Mouse (Mus musculus): Measurements from ENCODE around the gene Myom3.

DNA sequence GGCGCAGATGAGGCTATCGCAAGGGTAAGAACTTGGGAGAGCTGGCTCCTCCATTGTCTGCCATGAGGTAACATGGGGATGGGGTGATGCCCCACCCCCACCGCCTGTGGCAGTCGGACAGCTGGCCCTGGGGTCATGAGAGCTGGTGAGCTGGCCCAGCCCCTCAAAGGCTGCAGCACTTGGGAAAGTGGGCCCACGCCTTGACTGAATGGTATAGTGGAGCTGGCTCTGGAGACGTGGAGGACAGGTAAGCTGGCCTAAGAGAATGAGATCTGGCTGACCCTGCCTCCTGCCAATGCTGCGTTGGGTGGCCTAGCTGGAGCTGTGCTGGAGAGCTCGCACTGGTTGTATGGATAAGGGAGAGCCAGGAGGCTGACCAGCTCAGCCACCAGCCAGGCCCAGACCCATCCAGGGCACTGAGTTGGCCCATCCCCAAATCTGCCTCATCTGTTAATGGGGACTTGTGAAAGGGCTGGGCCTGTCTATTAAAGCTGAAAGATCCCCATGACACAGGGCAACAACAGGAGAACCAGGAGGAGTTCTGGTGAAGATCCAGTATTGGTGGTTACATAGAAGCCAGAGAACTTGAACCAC is 74.7 kb downstream of the Myom3 start:
- no peak for TF ChIP-seq CTCF (IDR thresholded peaks at IDR 0.05)
- TF ChIP-seq POLR2A (IDR thresholded peaks at IDR 0.05; ENCODE audit: insufficient read depth, low read depth, low read length): no peak

Measured in heart, adult 2 months (tissue).